Mouse (Mus musculus) CD4-positive, CD25-positive, alpha-beta regulatory T cell, adult 4 months (primary cell): ENCODE data around the gene Olfr585. TPM values are rescaled to one million over a fixed set of nuclear protein-coding genes. Genes with fewer than 3 reads are reported as not detected.

Source experiments
- ATAC-seq: one replicate; pipeline ENCODE4 v1.8.0; 2017
- polyA plus RNA-seq, 2 experiments: library from polyadenylated mRNA; unstranded; fragments of 100-300 nt; shearing (Covaris generic); gene quantifications; one replicate each; pipeline ENCODE4 v1.2.1; 2017

Olfr585 gene
- not detected for polyA plus RNA-seq

DNA sequence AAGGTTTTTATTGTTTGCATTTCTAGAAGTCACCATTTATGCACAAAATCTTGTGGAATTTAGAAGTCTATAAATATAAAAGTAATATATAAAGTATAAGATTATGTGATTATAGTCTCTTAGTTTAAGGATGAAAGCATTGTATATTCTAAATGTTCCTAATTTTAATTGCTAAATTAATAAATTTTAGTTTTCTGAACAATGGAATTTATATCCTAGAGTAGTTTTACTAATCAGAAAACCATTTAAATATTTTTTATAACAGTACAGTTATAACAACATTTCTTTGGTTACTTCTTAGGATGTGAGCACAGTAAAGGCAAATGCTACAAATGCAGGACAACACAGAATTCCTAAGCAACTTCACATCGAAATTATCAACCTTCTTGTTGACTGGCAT, at the start of gene Olfr585:
TSS of gene Olfr585 (plus strand) at position 301 of the 400 bp plus-strand sequence.
- ATAC-seq, result no peak

- ATAC-seq, result no peak
Observed at GRCm38 (mm10) chr7:103051000-103051399, 46.5 kb upstream of the Olfr585 start, which contains the start of gene Olfr583. Gene Olfr583 (plus strand): TSS chr7:103051300.

DNA sequence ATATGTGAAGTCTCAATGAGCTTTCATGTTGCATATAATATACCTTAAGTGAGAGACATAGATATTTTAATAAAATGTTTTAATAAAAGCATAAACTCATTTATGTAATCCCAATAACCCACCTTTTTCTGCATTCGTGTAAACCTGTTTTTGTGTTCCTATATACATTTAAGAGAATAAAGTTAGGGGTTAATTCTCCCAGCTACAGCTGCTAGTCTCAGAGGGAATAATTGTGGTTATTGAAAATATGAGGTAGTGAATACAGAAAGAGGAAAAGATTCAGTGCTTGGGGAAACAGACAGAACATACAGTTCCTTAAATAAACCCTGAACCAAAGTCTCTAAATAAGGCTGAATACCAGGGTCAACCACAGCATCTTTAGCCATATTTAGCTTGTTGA, 15.9 kb upstream of the Olfr585 start, which contains the start of gene Olfr584:
TSS of gene Olfr584 (plus strand) at position 301 of the 400 bp plus-strand sequence.
- ATAC-seq, result no peak

GRCm38 (mm10) chr7:103119406-103119805, 21.9 kb downstream of the Olfr585 start:
- ATAC-seq, result no peak

GRCm38 (mm10) chr7:103125538-103125937, 28.0 kb downstream of the Olfr585 start, which contains the start of gene Olfr586:
Gene Olfr586 (minus strand): TSS chr7:103125638.
- ATAC-seq, result no peak

DNA sequence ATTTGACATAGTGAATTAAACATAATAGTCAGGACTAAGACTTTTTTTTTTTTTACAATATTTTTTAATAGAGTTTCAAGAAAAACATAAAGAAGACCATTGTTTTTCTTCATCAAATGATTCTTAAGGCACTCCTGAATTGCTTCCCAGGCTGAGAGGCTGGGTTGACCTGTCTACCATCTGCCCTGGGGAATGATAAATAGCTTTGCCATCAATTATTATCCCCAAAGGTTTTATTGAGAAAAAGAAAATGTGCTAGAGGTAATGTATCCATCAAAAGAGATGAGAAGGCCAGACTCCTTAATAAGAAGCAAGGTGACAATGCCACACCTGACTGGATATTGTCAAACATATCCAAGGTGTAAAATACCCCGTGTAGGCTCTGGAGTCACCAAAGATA, 43.1 kb downstream of the Olfr585 start, which contains the start of gene Olfr588-ps1:
TSS of gene Olfr588-ps1 (plus strand) at position 301 of the 400 bp plus-strand sequence.
- ATAC-seq, result no peak

Other genes with a start within 250 kb of the Olfr585 start
- gene Olfr566, start 239.0 kb upstream of the Olfr585 start, polyA plus RNA-seq, result not detected
- not detected for gene Olfr568, start 220.6 kb upstream of the Olfr585 start, polyA plus RNA-seq
- not detected for gene Olfr569, start 206.8 kb upstream of the Olfr585 start, polyA plus RNA-seq
- gene Olfr570, start 203.1 kb upstream of the Olfr585 start, polyA plus RNA-seq, result not detected
- gene Olfr571, start 180.2 kb upstream of the Olfr585 start, polyA plus RNA-seq, result under 1 TPM in 1 of 2 experiments, not detected in 1; 0.07 TPM
- not detected for gene Olfr572, start 173.3 kb upstream of the Olfr585 start, polyA plus RNA-seq
- gene Olfr573-ps1, start 155.1 kb upstream of the Olfr585 start, polyA plus RNA-seq, result not detected
- gene Olfr574, start 149.3 kb upstream of the Olfr585 start, polyA plus RNA-seq, result not detected
- not detected for gene Olfr575, start 138.9 kb upstream of the Olfr585 start, polyA plus RNA-seq
- not detected for gene Olfr576, start 135.1 kb upstream of the Olfr585 start, polyA plus RNA-seq
- not detected for gene Olfr577, start 121.8 kb upstream of the Olfr585 start, polyA plus RNA-seq
- not detected for gene Olfr578, start 108.4 kb upstream of the Olfr585 start, polyA plus RNA-seq
- not detected for gene Olfr582, start 59.7 kb upstream of the Olfr585 start, polyA plus RNA-seq
- gene Olfr583, start 46.4 kb upstream of the Olfr585 start, polyA plus RNA-seq, result not detected
- not detected for gene Olfr584, start 15.8 kb upstream of the Olfr585 start, polyA plus RNA-seq
- gene Olfr586, start 27.9 kb downstream of the Olfr585 start, polyA plus RNA-seq, result not detected
- not detected for gene Olfr588-ps1, start 43.2 kb downstream of the Olfr585 start, polyA plus RNA-seq
- not detected for gene Olfr589, start 58.6 kb downstream of the Olfr585 start, polyA plus RNA-seq
- gene Olfr591, start 80.6 kb downstream of the Olfr585 start, polyA plus RNA-seq, result not detected
- gene Olfr592, start 87.1 kb downstream of the Olfr585 start, polyA plus RNA-seq, result not detected
- gene Olfr593, start 114.1 kb downstream of the Olfr585 start, polyA plus RNA-seq, result not detected
- not detected for gene Olfr594, start 119.3 kb downstream of the Olfr585 start, polyA plus RNA-seq
- not detected for gene Usp17ld, start 154.8 kb downstream of the Olfr585 start, polyA plus RNA-seq
- gene Olfr596, start 207.9 kb downstream of the Olfr585 start, polyA plus RNA-seq, result not detected
- gene Olfr597, start 218.6 kb downstream of the Olfr585 start, polyA plus RNA-seq, result not detected
- gene Olfr598, start 225.8 kb downstream of the Olfr585 start, polyA plus RNA-seq, result not detected
- not detected for gene Olfr599, start 238.2 kb downstream of the Olfr585 start, polyA plus RNA-seq